Mouse (Mus musculus) brown adipose tissue, adult 24 weeks (tissue): ENCODE results near the gene Pgrmc2. TPM values are rescaled to one million over a fixed set of nuclear protein-coding genes. Genes with fewer than 3 reads are reported as not detected.

Experiments
- H3K27ac ChIP-seq: fragments of 200-500 bp; replicated peaks from 2 replicates; pipeline ENCODE4 v1.5.1; 2012; ENCODE audit warnings: low read depth, mild to moderate bottlenecking, low read length
- H3K4me1 ChIP-seq: fragments of 200-500 bp; 2 replicates; pipeline ENCODE4 v1.6.1; 2012; ENCODE audit warnings: low read length, mixed read lengths; ENCODE audit not compliant: control insufficient read depth, insufficient read depth, insufficient read length
- H3K4me3 ChIP-seq: fragments of 200-500 bp; 2 replicates; pipeline ENCODE4 v1.5.1; 2012; ENCODE audit warnings: low read depth, mild to moderate bottlenecking, low read length, moderate library complexity; ENCODE audit not compliant: insufficient read depth
- polyA plus RNA-seq: library from polyadenylated mRNA; stranded (reverse); fragments of >200 nt; gene quantifications from 2 replicates; pipeline ENCODE4 v1.2.4, GENCODE M21; 2012; ENCODE audit not compliant: missing spikeins, insufficient read depth, insufficient read length

Gene Pgrmc2
- polyA plus RNA-seq, 1 experiment = 98.3 TPM

DNA sequence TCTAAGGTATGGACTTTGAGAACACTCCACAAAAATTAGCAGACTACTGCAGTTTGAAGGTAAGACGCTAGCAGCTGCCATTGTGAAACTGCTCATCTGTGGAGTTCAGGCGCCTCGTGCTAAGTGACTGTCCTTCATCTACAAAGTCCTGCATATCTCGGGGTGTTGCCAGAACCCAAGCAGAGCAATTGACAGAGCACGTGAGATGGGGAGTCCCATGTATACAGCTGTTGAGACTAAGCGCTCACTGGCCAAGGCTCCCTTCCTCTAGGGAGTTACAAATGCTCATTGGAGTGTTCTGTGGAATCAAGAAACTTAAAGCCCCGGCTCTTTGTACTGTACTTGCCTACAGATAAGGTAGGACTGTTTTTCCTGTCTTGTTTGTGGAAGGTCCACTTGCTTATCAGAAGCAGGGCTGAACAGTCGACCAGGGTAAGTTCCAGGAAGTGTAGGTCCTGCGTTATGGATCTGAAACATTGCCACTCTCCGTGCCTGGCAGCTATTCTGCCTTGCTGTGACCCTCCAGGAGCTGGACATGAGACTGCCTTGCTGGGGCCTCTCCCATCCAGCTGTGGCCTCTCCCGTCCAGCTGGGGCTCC, 39.0 kb downstream of the Pgrmc2 start:
- Histone ChIP-seq H3K4me3 (no peak overlapping the region), H3K27ac (no peak overlapping the region), H3K4me1 (no peaks in the 10 kb centered on the region)

- H3K4me1 ChIP-seq = no peaks in the 10 kb centered on the region
- H3K4me3 ChIP-seq = no peak overlapping the region
- H3K27ac ChIP-seq = no peak overlapping the region
Measured at GRCm38 (mm10) chr3:41042195-41042938, 40.5 kb downstream of the Pgrmc2 start.

DNA sequence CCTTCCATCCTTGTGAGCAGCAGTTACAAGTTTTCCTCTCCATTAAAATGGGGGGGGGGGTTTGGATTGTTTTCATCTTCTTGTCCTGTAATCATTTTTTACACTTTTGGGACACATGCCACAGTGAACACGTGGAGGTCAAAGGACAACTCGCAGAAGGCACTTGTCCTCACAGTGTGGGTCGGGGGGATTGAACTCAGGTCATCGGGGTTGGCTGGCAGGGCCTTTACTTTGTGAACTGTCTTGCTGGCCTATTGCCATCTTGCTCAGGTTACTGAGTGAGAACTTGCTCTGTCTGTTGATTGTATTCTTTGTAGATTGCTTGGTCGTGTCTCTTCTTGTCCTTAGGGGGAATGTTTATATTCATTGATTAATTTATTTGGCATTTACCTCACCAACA, 41.6 kb downstream of the Pgrmc2 start:
- no peak overlapping the region for H3K4me3 ChIP-seq
- no peaks in the 10 kb centered on the region for H3K4me1 ChIP-seq
- no peak overlapping the region for H3K27ac ChIP-seq

DNA sequence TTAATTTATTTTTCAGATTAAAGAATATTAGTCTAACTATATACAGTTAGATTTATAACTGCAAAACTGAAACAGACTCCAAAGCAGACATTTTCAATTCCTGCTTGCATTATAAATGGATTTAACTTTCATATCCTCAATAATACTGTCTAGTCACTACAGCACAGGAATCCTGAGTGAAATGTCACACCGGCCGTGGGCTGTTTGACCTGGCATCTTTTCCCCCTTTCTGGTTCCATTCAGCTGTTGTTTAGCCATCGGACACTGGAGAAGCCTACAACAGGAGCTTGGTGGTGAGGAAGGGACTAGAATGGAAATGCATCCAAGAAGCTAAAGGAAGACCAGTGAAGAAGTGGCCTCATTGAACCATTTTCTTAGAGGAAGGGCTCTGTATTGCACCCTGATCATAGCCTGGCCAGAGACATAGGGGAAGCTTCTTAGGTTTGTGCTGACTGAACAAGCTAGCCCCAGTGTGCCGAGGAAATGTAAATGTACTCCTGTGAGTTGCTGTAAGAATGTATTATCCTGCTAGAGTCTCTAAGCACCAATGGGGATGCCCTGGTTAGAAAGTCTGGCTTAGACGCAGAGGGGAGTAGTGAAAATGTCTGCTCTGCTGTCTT, 44.4 kb downstream of the Pgrmc2 start:
- Histone ChIP-seq H3K27ac (no peak overlapping the region), H3K4me1 (no peaks in the 10 kb centered on the region), H3K4me3 (no peak overlapping the region)

DNA sequence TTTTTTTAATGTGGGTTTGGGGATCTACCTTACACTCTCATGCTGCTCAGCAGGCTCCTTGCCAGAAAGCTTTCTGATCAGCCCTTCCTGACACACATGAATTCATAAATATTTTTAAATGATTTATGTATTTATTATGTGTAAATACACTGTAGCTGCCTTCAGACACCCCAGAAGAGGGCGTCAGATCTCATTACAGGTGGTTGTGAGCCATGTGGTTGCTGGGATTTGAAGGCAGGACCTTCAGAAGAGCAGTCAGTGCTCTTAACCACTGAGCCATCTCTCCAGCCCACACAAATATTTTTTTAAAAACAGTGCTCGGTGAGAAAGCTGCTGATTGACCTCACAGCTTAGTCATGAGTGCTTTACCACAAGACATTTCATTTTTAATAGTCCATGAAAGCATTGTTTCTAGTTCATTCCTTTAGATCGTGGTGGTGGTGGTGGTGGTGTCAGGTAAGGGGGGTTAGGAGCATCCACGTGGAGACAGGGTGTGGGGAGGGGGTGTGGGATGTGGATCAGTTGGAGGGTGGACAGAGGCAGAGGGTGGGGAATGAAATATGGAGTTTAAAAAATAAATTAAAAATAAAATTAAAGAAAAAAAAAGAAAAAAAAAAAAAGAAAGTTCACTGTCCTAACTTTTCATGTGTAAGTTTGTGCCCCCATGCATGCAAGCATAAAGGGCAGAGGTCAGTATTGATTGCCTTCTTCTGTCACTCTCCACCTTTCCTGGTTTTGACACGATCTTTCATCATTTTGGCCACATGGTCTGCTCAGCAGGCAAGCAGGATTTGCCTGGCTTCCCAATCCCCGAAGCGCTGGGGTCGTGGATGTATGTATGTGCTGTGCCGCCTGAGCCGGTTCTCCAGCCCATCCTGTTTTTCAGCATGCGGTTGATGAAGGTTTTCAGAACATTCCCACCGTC, 51.3 kb downstream of the Pgrmc2 start:
- no peak overlapping the region for H3K27ac ChIP-seq
- no peaks in the 10 kb centered on the region for H3K4me1 ChIP-seq
- H3K4me3 ChIP-seq = no peak overlapping the region

DNA sequence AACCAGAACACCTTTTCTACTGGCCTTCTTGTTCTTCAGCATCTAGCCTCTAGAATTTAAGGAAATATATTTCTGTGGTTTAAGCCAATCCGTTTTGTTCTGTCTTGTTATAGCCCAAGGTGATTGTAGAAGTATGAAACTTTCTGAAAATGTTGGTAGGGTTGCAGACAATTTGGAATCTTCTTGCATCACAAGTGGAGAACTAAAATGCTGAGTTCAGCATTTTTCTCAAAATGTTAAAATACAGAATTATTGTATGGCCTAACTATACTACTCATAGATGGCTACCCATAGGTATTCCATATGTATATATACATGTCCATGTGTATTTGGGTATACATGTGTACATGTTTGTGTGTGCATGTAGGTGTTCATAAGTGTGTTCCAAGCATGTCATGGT, 52.1 kb downstream of the Pgrmc2 start:
- H3K4me1 ChIP-seq = no peaks in the 10 kb centered on the region
- no peak overlapping the region for H3K4me3 ChIP-seq
- no peak overlapping the region for H3K27ac ChIP-seq

DNA sequence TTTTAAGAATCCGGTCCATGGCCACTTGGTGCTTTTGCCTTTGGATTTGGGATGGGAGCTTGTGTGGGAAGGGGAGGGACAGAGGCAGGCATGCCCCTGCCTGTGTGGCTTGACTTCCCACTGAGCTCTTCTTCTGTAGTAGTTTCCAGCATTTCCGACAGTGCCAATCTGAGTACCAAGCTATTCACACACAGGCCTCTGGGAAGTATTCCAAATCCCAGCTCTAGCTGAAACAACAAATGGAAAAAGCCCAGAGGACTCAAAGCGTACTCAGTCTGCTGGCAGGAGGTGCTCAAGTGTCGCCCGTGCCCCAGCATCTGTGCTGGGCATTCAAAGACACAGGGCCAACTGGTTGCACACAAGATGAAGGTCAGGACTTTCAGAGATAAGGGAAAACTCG, 60.9 kb downstream of the Pgrmc2 start:
- no peak overlapping the region for H3K27ac ChIP-seq
- no peaks in the 10 kb centered on the region for H3K4me1 ChIP-seq
- H3K4me3 ChIP-seq = no peak overlapping the region

DNA sequence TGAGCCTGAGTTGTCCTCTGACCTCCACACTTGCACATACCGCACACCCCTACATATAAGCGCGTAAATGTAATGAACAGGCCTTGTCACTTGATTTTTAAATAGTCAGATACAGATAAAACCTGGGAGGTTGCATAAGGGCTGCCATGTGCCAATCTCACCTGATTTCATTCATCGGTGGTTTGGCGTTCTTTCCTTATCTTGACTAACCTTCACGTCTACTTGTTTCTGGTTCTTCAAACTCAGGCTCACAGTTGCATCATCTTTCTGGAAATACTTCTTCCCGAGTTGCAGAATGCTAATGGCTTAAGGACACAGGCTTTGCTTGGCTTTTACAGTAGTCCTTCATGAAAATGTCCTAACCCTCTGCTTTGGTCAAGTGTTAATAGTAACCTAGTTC, 62.2 kb downstream of the Pgrmc2 start:
- H3K4me3 ChIP-seq = no peak overlapping the region
- H3K27ac ChIP-seq = no peak overlapping the region
- no peaks in the 10 kb centered on the region for H3K4me1 ChIP-seq

DNA sequence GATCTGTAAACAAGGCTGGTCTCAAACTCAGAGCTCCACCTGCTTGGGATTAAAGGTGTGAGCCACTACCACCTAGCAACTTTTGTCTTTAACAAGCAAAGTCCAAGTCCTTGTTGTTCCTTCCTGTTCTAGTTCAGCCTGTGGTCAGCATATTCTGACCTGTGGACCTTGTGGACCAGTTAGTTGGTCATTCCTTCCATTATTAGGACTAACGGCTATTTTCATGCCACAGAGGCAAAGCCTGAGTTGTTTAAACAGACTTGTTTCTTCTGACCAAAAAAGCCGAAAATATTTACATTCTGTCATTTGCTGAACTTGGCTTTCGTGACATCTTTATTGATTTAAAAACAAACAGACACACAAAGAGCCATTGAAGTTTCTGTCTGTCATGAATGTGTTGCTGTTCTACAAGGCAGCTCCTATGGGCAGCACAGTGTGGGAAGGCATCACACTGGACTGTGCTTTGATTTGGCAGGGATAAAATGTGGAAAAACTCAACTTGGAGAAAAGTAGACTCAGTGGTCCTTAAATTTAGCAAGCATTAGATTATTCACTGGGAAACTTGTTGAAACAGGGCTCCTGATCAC, 64.7 kb downstream of the Pgrmc2 start:
- Histone ChIP-seq H3K4me3 (no peak overlapping the region), H3K27ac (no peak overlapping the region), H3K4me1 (no peaks in the 10 kb centered on the region)

Other genes starting within 250 kb of the Pgrmc2 start
- gene Mfsd8, start 236.2 kb downstream of the Pgrmc2 start, polyA plus RNA-seq = 18.8 and 19.8 TPM in 2 replicates
- 3.8 and 5.0 TPM in 2 replicates for gene Abhd18, start 236.1 kb downstream of the Pgrmc2 start, polyA plus RNA-seq
- not detected in 2 replicates for gene 1700034I23Rik, start 180.5 kb downstream of the Pgrmc2 start, polyA plus RNA-seq
- gene Larp1b, start 133.2 kb downstream of the Pgrmc2 start, polyA plus RNA-seq = 44.0 and 45.0 TPM in 2 replicates